Mouse (Mus musculus): ENCODE data around the gene Col18a1.

GRCm38 (mm10) chr10:77209261-77209660, 42.9 kb upstream of the Col18a1 start:
- TF ChIP-seq CTCF (IDR thresholded peaks at IDR 0.05; ENCODE audit: control insufficient read depth, insufficient read depth, low read length) (no peak), POLR2A (IDR thresholded peaks at IDR 0.05; ENCODE audit: borderline replicate concordance, control insufficient read depth, low read depth, low read length) (no peak)

Measured in bone marrow, adult 2 months (tissue).